Mouse (Mus musculus): ENCODE results near the gene Ranbp9. TPM values are rescaled to one million over a fixed set of nuclear protein-coding genes. Genes with fewer than 3 reads are reported as not detected.

The Ranbp9 gene
- polyA plus RNA-seq, 1 experiment from 2014 or later, result 15.4 TPM

DNA sequence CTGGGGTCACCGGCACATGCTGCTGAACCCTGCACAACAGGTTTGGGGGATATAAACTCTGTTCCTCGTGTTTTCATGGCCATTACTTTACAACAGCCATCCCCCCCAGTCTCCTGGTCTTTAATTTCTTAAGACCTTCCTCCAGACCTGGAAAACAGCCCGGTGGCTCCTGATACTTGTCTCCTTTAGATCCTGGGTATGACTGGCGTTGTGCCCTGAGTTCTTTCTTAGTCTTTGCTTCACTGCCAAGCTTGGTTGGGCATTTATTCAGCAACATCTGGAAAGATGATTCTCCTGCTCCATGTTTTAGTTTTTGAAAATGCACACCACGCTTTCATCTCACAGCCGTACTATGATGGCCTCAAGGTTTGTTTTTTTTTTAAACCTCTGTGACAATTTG lies 38.2 kb upstream of the Ranbp9 start:
- Histone ChIP-seq H3K27me3 (replicated peaks; ENCODE audit: control insufficient read depth, insufficient read depth, low read length) (no peaks in the 10 kb centered on the region), H3K27ac (ENCODE audit: low read depth, low read length) (no peak overlapping the region), H3K36me3 (ENCODE audit: control insufficient read depth, insufficient read depth, low read length) (no peaks in the 10 kb centered on the region), H3K9ac (ENCODE audit: low read length) (no peak overlapping the region), H3K9me3 (replicated peaks; ENCODE audit: control insufficient read depth, low read length) (no peaks in the 10 kb centered on the region), H3K4me3 (ENCODE audit: low read depth, low read length) (no peak overlapping the region), H3K4me1 (ENCODE audit: control insufficient read depth, insufficient read depth, low read length) (peaks cover 2% of the 10 kb centered on the region; the same call in 1 of the 2 replicates), H3K4me2 (ENCODE audit: low read length) (no peak overlapping the region)
- ATAC-seq, result no peak
- WGBS, result 77% methylated on average over 6 of the region's 6 CpGs
- DNase-seq (ENCODE audit: low spot score), result no peak

DNA sequence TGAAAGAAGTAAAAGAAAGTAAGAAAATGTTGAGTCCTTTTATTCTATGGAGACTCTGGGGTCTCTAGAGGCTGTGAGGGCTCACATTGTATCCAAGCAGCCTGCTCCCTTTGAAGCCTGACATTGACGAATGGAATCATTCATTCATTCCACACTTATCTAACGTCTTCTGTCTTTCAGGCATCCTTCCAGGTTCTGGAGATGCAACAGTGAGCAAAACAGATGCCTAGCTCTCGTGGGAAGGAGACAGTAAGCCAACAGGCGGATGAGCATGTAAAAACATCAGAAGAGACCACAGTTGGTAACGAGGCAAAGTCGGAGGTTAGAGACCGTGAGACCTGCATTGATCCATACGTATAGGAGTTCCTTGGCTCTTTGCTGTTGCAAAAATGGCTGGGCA lies 36.3 kb upstream of the Ranbp9 start:
- Histone ChIP-seq H3K4me3 (ENCODE audit: low read depth, low read length) (no peak overlapping the region), H3K27ac (ENCODE audit: low read depth, low read length) (no peak overlapping the region), H3K9ac (ENCODE audit: low read length) (no peak overlapping the region), H3K36me3 (ENCODE audit: control insufficient read depth, insufficient read depth, low read length) (no peaks in the 10 kb centered on the region), H3K27me3 (replicated peaks; ENCODE audit: control insufficient read depth, insufficient read depth, low read length) (no peaks in the 10 kb centered on the region), H3K4me2 (ENCODE audit: low read length) (no peak overlapping the region), H3K9me3 (replicated peaks; ENCODE audit: control insufficient read depth, low read length) (no peaks in the 10 kb centered on the region), H3K4me1 (ENCODE audit: control insufficient read depth, insufficient read depth, low read length) (no peaks in the 10 kb centered on the region)
- peak; percentile 45 for DNase-seq (ENCODE audit: low spot score)
- no peak for ATAC-seq
- 70% methylated on average over 8 of the region's 8 CpGs for WGBS

DNA sequence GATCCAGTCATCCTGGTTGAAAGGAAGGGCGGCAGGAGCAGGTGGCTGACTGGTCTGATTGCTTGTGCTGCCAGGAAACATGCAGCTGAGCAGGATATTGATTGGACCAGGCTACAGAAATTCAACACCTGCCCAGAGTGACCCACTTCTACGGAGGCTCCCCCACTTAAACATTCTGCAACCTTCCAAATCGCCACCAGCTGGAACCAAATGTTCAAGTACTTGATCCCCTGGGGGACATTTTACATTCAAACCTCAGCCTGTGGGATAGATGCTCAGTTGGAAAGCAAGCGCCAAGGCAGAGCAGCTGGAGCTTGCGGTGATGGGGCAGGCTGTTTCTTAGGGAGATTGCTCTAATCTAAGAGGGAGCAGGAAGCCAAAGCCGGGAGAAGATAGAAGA lies 35.8 kb upstream of the Ranbp9 start:
- DNase-seq (ENCODE audit: low spot score) (no peak), ATAC-seq (no peak)
- Histone ChIP-seq H3K4me2 (ENCODE audit: low read length) (no peak overlapping the region), H3K36me3 (ENCODE audit: control insufficient read depth, insufficient read depth, low read length) (no peaks in the 10 kb centered on the region), H3K4me3 (ENCODE audit: low read depth, low read length) (no peak overlapping the region), H3K27me3 (replicated peaks; ENCODE audit: control insufficient read depth, insufficient read depth, low read length) (no peaks in the 10 kb centered on the region), H3K4me1 (ENCODE audit: control insufficient read depth, insufficient read depth, low read length) (no peaks in the 10 kb centered on the region), H3K9ac (ENCODE audit: low read length) (no peak overlapping the region), H3K27ac (ENCODE audit: low read depth, low read length) (no peak overlapping the region), H3K9me3 (replicated peaks; ENCODE audit: control insufficient read depth, low read length) (no peaks in the 10 kb centered on the region)
- 51% methylated on average over 6 of the region's 6 CpGs for WGBS

DNA sequence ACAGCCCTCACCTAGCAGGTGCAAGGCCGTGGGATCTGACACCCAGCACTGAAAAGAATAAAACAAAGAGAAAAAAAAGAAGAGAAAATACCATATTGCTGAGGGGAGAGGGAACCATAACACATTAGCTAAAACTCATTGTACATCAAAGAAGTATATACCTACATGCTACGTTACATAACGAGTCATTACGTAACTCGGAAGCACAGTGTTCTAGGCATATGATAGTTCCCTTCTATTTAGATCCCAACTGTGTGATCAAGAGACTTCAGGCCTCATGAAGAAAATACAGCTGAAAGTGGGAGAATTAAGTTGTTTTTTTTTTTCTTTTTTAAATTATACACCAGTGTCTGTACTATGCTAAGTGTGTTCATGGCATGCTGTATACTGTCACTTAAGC lies 35.0 kb upstream of the Ranbp9 start:
- Histone ChIP-seq H3K27ac (ENCODE audit: low read depth, low read length) (no peak overlapping the region), H3K9ac (ENCODE audit: low read length) (no peak overlapping the region), H3K4me3 (ENCODE audit: low read depth, low read length) (no peak overlapping the region), H3K4me1 (ENCODE audit: control insufficient read depth, insufficient read depth, low read length) (no peaks in the 10 kb centered on the region), H3K36me3 (ENCODE audit: control insufficient read depth, insufficient read depth, low read length) (no peaks in the 10 kb centered on the region), H3K9me3 (replicated peaks; ENCODE audit: control insufficient read depth, low read length) (no peaks in the 10 kb centered on the region), H3K27me3 (replicated peaks; ENCODE audit: control insufficient read depth, insufficient read depth, low read length) (no peaks in the 10 kb centered on the region), H3K4me2 (ENCODE audit: low read length) (no peak overlapping the region)
- no peak for DNase-seq (ENCODE audit: low spot score)
- 90% methylated on average over 5 of the region's 5 CpGs for WGBS
- ATAC-seq, result no peak

DNA sequence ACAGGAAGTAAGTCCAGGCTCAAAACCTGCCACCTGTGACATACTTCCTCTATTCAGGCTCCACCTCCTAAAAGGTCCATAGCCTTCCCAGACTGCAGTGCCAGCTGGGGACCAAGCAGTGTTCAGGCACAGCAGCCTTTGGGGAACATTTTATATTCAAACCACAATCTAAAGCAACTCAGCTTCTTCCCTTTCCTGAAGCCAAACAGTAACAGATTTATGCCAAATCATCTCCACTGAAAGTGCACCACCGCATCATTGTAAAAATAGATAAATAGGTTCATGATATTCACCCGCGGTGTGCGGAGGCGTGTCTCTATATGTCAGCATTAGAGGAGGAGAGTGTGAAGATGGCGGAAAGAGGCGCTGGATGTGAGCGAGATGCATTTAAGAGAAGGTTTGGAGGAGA lies 33.9 kb upstream of the Ranbp9 start:
- H3K9ac ChIP-seq (ENCODE audit: low read length), result no peak overlapping the region
- H3K4me2 ChIP-seq (ENCODE audit: low read length), result no peak overlapping the region
- no peaks in the 10 kb centered on the region for H3K4me1 ChIP-seq (ENCODE audit: control insufficient read depth, insufficient read depth, low read length)
- no peaks in the 10 kb centered on the region for H3K36me3 ChIP-seq (ENCODE audit: control insufficient read depth, insufficient read depth, low read length)
- H3K4me3 ChIP-seq (ENCODE audit: low read depth, low read length), result no peak overlapping the region
- H3K27ac ChIP-seq (ENCODE audit: low read depth, low read length), result no peak overlapping the region
- WGBS, result 79% methylated on average over 8 of the region's 8 CpGs
- ATAC-seq (no peak), DNase-seq (ENCODE audit: low spot score) (no peak)
- no peaks in the 10 kb centered on the region for H3K9me3 ChIP-seq (replicated peaks; ENCODE audit: control insufficient read depth, low read length)
- no peaks in the 10 kb centered on the region for H3K27me3 ChIP-seq (replicated peaks; ENCODE audit: control insufficient read depth, insufficient read depth, low read length)

DNA sequence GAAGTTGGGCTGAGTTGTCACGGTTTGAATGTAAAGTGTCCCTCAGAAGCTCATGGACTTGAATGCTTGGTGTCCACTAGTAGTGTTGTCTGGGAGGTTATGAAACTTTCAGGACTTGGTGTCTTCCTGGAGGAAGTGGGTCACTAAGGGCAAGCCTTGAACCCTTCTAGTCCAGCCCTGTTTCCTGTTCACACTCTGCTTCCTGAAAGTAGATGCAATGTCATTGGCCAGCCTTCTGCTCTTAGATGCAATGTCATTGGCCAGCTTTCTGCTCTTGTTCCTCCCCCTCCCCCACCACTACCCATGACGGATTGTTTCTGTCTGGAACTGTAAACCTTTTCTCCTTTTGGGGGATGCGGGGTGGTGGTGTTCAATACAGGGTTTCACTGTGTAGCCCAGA lies 31.7 kb upstream of the Ranbp9 start:
- no peak for ATAC-seq
- Histone ChIP-seq H3K36me3 (ENCODE audit: control insufficient read depth, insufficient read depth, low read length) (no peaks in the 10 kb centered on the region), H3K4me3 (ENCODE audit: low read depth, low read length) (no peak overlapping the region), H3K4me1 (ENCODE audit: control insufficient read depth, insufficient read depth, low read length) (no peaks in the 10 kb centered on the region), H3K27me3 (replicated peaks; ENCODE audit: control insufficient read depth, insufficient read depth, low read length) (no peaks in the 10 kb centered on the region), H3K27ac (ENCODE audit: low read depth, low read length) (no peak overlapping the region), H3K4me2 (ENCODE audit: low read length) (no peak overlapping the region), H3K9ac (ENCODE audit: low read length) (no peak overlapping the region), H3K9me3 (replicated peaks; ENCODE audit: control insufficient read depth, low read length) (no peaks in the 10 kb centered on the region)
- no peak for DNase-seq (ENCODE audit: low spot score)
- WGBS, result 91% methylated on average over 3 of the region's 3 CpGs

DNA sequence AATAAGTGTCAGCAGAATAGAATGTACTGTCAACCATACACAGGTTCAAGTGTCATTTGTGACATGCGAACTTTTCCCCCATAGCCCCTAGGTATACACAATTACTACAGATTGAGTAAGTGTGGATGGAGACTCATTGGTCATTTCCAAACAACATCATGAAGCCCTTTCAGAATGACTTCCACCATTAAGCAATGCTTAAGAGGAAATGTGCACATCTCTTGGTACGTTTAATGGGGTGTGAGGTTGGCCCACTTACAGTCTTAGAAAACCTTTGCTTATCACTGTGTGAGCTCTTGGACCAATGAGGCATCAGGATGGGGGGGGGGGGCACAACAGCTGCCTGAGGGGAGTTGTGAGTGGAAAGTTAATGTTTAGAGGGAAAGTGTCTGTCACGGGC lies 24.7 kb upstream of the Ranbp9 start:
- H3K4me3 ChIP-seq (ENCODE audit: low read depth, low read length), result no peak overlapping the region
- DNase-seq (ENCODE audit: low spot score) (no peak), ATAC-seq (no peak)
- no peak overlapping the region for H3K27ac ChIP-seq (ENCODE audit: low read depth, low read length)
- no peaks in the 10 kb centered on the region for H3K36me3 ChIP-seq (ENCODE audit: control insufficient read depth, insufficient read depth, low read length)
- no peak overlapping the region for H3K9ac ChIP-seq (ENCODE audit: low read length)
- H3K4me2 ChIP-seq (ENCODE audit: low read length), result no peak overlapping the region
- H3K4me1 ChIP-seq (ENCODE audit: control insufficient read depth, insufficient read depth, low read length), result peaks cover 10% of the 10 kb centered on the region
- WGBS, result 95% methylated on average over 3 of the region's 3 CpGs
- H3K27me3 ChIP-seq (replicated peaks; ENCODE audit: control insufficient read depth, insufficient read depth, low read length), result no peaks in the 10 kb centered on the region
- H3K9me3 ChIP-seq (replicated peaks; ENCODE audit: control insufficient read depth, low read length), result no peaks in the 10 kb centered on the region

DNA sequence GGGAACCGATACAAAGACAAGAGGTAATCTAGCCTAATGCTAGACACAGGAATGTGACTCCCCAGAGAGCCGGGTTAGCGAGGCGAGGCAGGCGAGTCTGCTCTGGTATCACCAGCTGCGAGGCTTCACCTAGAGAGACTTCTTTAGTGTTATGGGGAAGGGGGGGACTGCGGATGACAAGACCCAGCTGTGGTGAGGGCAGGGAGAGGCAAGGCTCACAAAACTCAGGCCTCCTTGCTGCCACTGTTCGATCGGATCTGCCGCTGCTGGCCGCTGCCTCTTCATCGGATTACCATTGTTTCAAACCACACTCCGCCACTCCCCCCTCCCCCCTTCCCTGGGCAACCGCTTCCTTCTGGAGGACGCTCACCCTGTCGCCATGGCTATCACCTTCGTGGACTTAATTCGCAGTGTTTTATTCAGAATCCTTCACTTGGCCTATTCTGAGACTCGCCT lies 22.3 kb upstream of the Ranbp9 start:
- peak; percentile 57 for ATAC-seq
- Histone ChIP-seq H3K9ac (ENCODE audit: low read length) (peak overlapping the region; percentile 58), H3K4me3 (ENCODE audit: low read depth, low read length) (peak overlapping the region; percentile 16), H3K4me1 (ENCODE audit: control insufficient read depth, insufficient read depth, low read length) (peaks cover 10% of the 10 kb centered on the region), H3K27me3 (replicated peaks; ENCODE audit: control insufficient read depth, insufficient read depth, low read length) (no peaks in the 10 kb centered on the region), H3K9me3 (replicated peaks; ENCODE audit: control insufficient read depth, low read length) (no peaks in the 10 kb centered on the region), H3K27ac (ENCODE audit: low read depth, low read length) (no peak overlapping the region), H3K36me3 (ENCODE audit: control insufficient read depth, insufficient read depth, low read length) (no peaks in the 10 kb centered on the region), H3K4me2 (ENCODE audit: low read length) (peak overlapping the region; percentile 49)
- DNase-seq (ENCODE audit: low spot score), result peak; percentile 61
- 2% methylated on average over 19 of the region's 19 CpGs for WGBS

DNA sequence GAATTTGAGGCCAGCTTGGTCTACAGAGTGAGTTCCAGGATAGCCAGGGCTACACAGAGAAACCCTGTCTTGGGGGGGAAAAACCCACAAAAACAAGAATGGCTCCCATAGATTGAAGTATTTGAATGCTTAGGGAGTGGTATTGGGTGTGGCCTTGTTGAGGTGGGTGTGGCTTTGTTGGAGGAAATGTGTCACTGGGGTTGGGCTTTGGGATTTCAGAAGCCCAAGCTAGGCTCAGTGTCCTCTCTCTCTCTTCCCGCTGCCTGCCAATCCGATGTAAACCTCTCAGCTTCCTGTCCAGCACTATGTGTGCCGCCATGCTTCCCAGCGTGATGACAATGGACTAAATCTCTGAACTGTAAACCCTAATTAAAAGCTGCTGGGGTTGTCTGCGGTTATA lies 20.5 kb upstream of the Ranbp9 start:
- no peak overlapping the region for H3K9ac ChIP-seq (ENCODE audit: low read length)
- ATAC-seq (no peak), DNase-seq (ENCODE audit: low spot score) (no peak)
- no peak overlapping the region for H3K4me3 ChIP-seq (ENCODE audit: low read depth, low read length)
- no peak overlapping the region for H3K27ac ChIP-seq (ENCODE audit: low read depth, low read length)
- H3K4me2 ChIP-seq (ENCODE audit: low read length), result no peak overlapping the region
- peaks cover 10% of the 10 kb centered on the region for H3K4me1 ChIP-seq (ENCODE audit: control insufficient read depth, insufficient read depth, low read length)
- H3K9me3 ChIP-seq (replicated peaks; ENCODE audit: control insufficient read depth, low read length), result no peaks in the 10 kb centered on the region
- H3K27me3 ChIP-seq (replicated peaks; ENCODE audit: control insufficient read depth, insufficient read depth, low read length), result no peaks in the 10 kb centered on the region
- 57% methylated on average over 5 of the region's 5 CpGs for WGBS
- H3K36me3 ChIP-seq (ENCODE audit: control insufficient read depth, insufficient read depth, low read length), result no peaks in the 10 kb centered on the region

Measured in forebrain, embryonic 14.5 days (tissue).